Mouse (Mus musculus) cerebellum, adult 2 months (tissue): ENCODE results near the gene Unc5c. TPM values are rescaled to one million over a fixed set of nuclear protein-coding genes. Genes with fewer than 3 reads are reported as not detected.

Experiments
- DNase-seq, 2 experiments: peaks; one replicate each; pipeline ENCODE4 v3.0.0; 2021
- H3K27ac ChIP-seq: fragments of 200-500 bp; 2 replicates; pipeline ENCODE4 v1.5.1; 2012; ENCODE audit warnings: low read length, control low read depth, inconsistent platforms; ENCODE audit not compliant: insufficient read depth
- H3K27me3 ChIP-seq: fragments of 200-500 bp; 2 replicates; pipeline ENCODE4 v1.6.1; 2012; ENCODE audit warnings: inconsistent platforms, mild to moderate bottlenecking, low read length, moderate library complexity; ENCODE audit not compliant: control insufficient read depth, insufficient read depth
- H3K4me1 ChIP-seq: fragments of 200-500 bp; 2 replicates; pipeline ENCODE4 v1.6.1; 2011; ENCODE audit warnings: low read length; ENCODE audit not compliant: control insufficient read depth, insufficient read depth
- H3K4me3 ChIP-seq: fragments of 200-500 bp; replicated peaks from 2 replicates; pipeline ENCODE3; 2011; ENCODE audit warnings: mild to moderate bottlenecking, low read depth, low read length, control low read depth; ENCODE audit not compliant: insufficient read depth
- CTCF ChIP-seq: fragments of 200-500 bp; IDR thresholded peaks from 2 replicates; pipeline ENCODE4 v1.5.1; 2011; ENCODE audit warnings: low read depth, mild to moderate bottlenecking, control low read depth, low read length, moderate library complexity, borderline replicate concordance; ENCODE audit not compliant: insufficient read depth
- POLR2A ChIP-seq: fragments of 200-500 bp; IDR thresholded peaks from 2 replicates; pipeline ENCODE4 v1.6.1; 2011; ENCODE audit warnings: low read length, control low read depth, borderline replicate concordance; ENCODE audit not compliant: insufficient read depth
- WGBS: fragments of 180-500 bp; shearing (Covaris S2); methylation state at CpG from one replicate; pipeline ENCODE4 v1.1.7; 2018; 5-methylcytosine and 5-hydroxymethylcytosine counted together
- polyA plus RNA-seq: library from polyadenylated mRNA; depleted of rRNA; stranded (reverse); fragments of >200 nt; gene quantifications from 2 replicates; pipeline ENCODE4 v1.2.3, GENCODE M21; 2012

Unc5c gene
- polyA plus RNA-seq, 1 experiment: 19.4 TPM

- no peak for DNase-seq
- Histone ChIP-seq H3K27ac (no peak overlapping the region), H3K4me3 (no peak overlapping the region), H3K27me3 (no peaks in the 10 kb centered on the region), H3K4me1 (no peaks in the 10 kb centered on the region)
- WGBS: 77% methylated on average over 2 of the region's 2 CpGs
- TF ChIP-seq POLR2A: no peak
- no peak for TF ChIP-seq CTCF
Measured at GRCm38 (mm10) chr3:141882496-141882895, 417.5 kb downstream of the Unc5c start.

DNA sequence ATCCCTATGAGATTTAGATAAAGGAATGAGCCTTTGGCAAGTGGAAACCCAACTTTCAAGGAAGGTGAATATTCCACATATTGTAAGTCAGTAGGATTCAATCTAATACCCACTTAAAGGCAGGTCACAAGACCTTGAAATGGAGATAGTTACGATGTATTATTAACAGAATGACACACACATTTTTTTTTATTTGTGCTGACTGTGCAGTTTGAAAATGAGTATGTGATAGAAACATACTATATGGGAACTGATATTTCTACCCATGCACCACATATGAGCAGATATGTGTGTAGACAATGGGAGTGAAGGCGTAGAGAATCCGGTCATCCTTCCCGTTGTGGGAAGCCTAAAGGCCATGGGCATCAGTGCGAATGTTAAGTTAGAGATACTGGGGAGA lies 419.2 kb downstream of the Unc5c start:
- 96% methylated on average over 5 of the region's 5 CpGs for WGBS
- Histone ChIP-seq H3K4me3 (no peak overlapping the region), H3K27me3 (no peaks in the 10 kb centered on the region), H3K27ac (no peak overlapping the region), H3K4me1 (no peaks in the 10 kb centered on the region)
- no peak for TF ChIP-seq POLR2A
- TF ChIP-seq CTCF: no peak
- no peak for DNase-seq
